Mouse (Mus musculus) gastrocnemius, postnatal 10 days (tissue): Measurements from ENCODE around the gene Fam118a. TPM values are rescaled to one million over a fixed set of nuclear protein-coding genes. Genes with fewer than 3 reads are reported as not detected.

Source experiments
- DNase-seq: peaks from one replicate; pipeline ENCODE4 v3.0.0; 2021; ENCODE audit warnings: mixed read lengths
- total RNA-seq, 2 experiments: library from RNA; stranded (reverse); gene quantifications; 2 replicates each; pipeline ENCODE4 v1.2.3; 2021

The Fam118a gene
- total RNA-seq, 2 experiments from 2014 or later = 7.0 to 7.1 TPM

GRCm38 (mm10) chr15:85072651-85073050 is 43.9 kb downstream of the Fam118a start:
- no peak for DNase-seq

GRCm38 (mm10) chr15:85085641-85086040 is 56.9 kb downstream of the Fam118a start:
- DNase-seq = no peak

Other genes starting within 250 kb of the Fam118a start
- gene Phf21b, start 172.9 kb upstream of the Fam118a start, total RNA-seq = 1 to 10 TPM; 1.1 to 1.2 TPM
- under 1 TPM; 0.14 to 0.32 TPM for gene Gm29666, start 108.9 kb upstream of the Fam118a start, total RNA-seq
- gene Nup50, start 105.5 kb upstream of the Fam118a start, total RNA-seq = 10 to 100 TPM; 14.5 to 17.9 TPM
- gene 5031439G07Rik, start 40.4 kb upstream of the Fam118a start, total RNA-seq = 10 to 100 TPM; 23.5 to 27.3 TPM
- not detected for gene Upk3a, start 11.8 kb upstream of the Fam118a start, total RNA-seq
- gene Smc1b, start 103.0 kb downstream of the Fam118a start, total RNA-seq = under 1 TPM in 1 of 2 experiments, not detected in 1; 0.34 TPM
- not detected for gene Ribc2, start 103.1 kb downstream of the Fam118a start, total RNA-seq
- 10 to 100 TPM; 18.7 to 23.4 TPM for gene Fbln1, start 177.0 kb downstream of the Fam118a start, total RNA-seq